Mouse (Mus musculus) testis, adult 2 months (tissue): ENCODE measurements around the gene Echdc3.

Experiments
- CTCF ChIP-seq: fragments of 200-500 bp; IDR thresholded peaks from 2 replicates; pipeline ENCODE4 v1.5.1; 2012; ENCODE audit warnings: low read depth, mild to moderate bottlenecking, inconsistent platforms, low read length, moderate library complexity; ENCODE audit not compliant: control insufficient read depth, insufficient read depth, insufficient replicate concordance
- POLR2A ChIP-seq: fragments of 200-500 bp; IDR thresholded peaks from 2 replicates; pipeline ENCODE4 v1.6.1; 2012; ENCODE audit warnings: low read depth, mild to moderate bottlenecking, inconsistent platforms, low read length, moderate library complexity; ENCODE audit not compliant: control insufficient read depth

GRCm38 (mm10) chr2:6259182-6259581, 46.3 kb upstream of the Echdc3 start:
- TF ChIP-seq CTCF (no peak), POLR2A (no peak)
